Mouse (Mus musculus): ENCODE measurements around the gene Chst8.

The Chst8 gene

DNA sequence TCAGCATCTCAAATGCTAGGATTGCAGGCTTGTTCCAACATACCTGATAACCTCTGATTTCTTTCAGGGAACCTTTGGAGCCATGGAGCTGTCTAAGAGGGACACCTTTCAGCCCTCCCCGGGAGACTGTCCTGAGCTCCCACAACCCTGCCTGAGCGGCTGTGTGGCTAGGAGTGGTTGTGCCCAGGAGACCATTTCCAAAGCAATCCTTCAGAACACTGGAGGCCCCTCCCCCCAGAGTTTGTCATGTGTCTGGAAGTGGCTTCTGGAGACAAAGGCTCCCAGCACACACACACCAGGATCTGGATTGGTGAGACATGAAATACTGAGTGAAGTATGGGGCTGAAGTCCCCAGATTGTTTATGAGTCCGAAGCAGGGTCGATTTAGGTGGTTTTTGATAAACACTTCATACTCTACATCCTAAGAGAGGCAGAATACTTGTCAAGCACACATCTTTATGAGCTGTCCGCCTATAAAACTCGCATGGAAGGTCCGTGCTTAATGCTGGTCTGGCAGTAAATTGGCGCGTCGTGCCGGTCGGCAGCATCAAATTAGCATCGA lies 12.5 kb downstream of the Chst8 start:
- DNase-seq (ENCODE audit: low read depth, low spot score): no peak

GRCm38 (mm10) chr7:34799404-34799771 lies 13.1 kb downstream of the Chst8 start:
- no peak for DNase-seq (ENCODE audit: low read depth, low spot score)

DNA sequence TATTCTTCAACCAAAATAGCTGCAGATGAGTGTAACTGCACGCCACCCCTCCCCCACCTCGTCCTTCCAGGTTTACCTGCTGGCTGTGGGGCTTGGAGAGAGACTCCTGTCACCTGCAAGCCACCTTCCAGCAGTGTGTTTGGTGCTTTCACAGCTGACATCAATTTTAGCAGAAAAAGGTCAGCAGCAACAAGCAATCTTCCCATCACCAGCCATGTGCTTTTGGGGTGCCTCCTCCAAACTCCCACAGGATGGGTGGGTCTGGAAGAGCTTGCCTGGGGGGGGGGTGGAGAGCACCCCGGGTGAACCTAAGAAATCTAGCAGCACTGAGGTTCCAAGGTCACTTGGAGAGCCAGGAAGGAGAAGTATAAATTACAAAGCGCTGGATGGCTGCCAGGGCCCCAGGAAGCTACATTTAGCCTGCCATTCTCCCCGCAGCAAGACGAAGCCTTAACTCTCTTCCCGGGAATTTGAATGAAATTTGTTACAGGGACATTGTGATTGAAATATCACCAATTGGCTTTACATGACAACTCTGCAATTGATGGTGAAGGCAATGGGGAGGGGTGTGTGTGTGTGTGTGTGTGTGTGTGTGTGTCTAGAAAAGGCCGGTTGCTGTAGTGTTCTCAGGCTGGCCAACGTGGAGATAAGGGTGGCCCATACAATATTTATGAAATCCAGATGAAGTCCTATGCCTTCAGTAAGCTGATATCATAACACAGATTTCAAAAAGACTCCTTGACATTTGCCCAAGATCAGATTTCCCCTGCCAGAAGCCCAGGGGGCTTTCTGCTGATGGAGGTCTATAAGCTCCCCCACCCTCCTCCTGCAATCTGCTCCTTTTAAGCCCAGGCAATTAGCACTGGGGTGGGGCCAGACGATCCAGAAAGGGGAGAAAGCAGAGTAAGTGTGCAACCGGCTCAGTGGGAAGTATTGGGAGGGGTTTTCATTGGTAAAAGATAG lies 13.8 kb downstream of the Chst8 start:
- no peak for DNase-seq (ENCODE audit: low read depth, low spot score)

DNA sequence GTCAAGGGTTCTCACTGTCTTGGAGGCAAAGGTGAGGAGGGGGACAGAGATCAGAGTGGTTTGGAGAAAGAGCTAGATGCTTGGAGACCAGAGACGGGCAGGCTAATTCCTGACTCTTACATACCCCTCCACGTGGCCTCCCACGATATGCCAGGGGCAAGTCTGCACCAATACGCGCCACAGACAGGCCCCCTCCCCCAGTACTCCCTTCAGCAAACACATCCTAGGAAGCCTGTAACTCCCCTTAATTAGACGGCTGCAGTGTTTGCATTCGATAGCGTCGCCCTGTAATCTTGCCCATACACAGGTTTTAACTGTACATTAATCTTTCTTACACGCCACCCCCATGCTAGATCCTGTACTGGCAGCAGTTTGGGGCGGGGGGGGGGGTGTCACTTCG lies 14.5 kb downstream of the Chst8 start:
- no peak for DNase-seq (ENCODE audit: low read depth, low spot score)

GRCm38 (mm10) chr7:34790459-34790858 lies 22.1 kb downstream of the Chst8 start:
- no peak for DNase-seq (ENCODE audit: low read depth, low spot score)

DNA sequence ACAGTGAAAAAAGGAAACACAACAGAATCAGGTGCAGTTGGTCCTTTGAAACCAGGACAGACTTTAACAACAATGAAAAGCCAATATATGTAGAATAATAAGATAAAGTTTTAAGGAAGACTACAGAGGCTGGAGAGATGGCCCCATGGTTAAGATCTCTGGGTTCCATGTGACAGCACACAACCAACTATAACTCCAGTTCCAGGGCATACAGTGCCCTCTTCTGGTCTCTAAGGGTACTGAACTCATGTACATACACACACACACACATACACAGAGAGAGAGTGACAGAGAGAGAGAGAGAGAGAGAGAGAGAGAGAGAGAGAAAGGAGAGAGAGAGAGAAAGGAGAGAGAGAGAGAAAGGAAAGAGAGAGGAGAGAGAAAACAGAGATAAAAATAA lies 25.3 kb downstream of the Chst8 start:
- DNase-seq (ENCODE audit: low read depth, low spot score): no peak

GRCm38 (mm10) chr7:34785052-34785451 lies 27.5 kb downstream of the Chst8 start:
- no peak for DNase-seq (ENCODE audit: low read depth, low spot score)

DNA sequence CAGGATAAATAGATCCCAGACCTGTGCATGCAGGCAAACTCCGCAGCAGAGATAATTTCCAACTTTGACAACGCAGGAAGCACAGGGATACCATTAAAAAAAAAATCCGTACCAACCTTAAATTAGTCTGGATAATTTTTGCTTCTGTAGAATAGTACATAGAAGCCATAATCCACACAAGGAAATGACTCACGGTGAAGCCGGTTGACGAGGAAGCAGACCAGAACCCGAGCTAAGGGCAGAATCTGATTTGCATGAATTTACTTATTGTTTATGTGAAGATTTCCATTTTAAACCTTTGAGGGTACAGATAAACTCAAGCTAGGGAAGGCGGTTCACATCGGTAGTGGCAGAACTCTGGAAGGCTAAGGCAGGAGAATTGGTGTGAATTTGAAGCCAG lies 28.0 kb downstream of the Chst8 start:
- no peak for DNase-seq (ENCODE audit: low read depth, low spot score)

DNA sequence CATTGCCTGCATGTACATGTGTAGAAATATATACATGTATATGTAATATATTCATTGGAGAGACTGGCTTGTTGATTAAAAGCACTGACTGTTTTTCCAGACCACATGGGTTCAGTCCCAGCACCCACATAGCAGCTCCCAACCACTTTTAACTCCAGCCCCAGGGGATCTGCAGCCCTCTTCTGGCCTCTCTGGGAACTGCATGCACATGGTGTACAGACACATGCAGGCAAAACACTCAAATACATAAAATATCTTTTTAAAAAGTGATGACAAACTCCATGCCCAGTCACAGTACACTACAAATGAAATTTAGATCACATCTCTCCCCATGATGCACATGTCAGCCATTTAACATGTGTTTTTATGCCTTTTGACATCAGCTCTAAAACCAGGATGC lies 30.5 kb downstream of the Chst8 start:
- no peak for DNase-seq (ENCODE audit: low read depth, low spot score)

DNA sequence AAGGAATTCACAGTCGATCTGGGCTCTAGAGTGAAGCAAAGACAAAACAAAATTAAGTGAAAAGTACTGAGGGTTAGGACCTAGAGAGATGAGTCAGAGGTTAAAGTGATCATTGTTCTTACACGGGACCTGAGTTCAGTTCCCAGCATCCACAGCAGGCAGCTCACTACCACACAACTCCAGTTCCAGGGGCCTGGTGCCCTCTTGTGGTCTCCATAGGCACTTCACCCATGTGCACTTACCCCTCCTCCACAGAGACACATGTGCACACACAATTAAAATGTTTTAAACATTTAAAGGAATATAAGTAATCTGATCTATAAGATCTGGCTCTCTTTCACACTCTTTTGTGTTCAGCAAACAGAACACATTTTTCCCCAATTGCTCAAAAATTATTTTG lies 31.3 kb downstream of the Chst8 start:
- no peak for DNase-seq (ENCODE audit: low read depth, low spot score)

GRCm38 (mm10) chr7:34778426-34778825 lies 34.1 kb downstream of the Chst8 start:
- DNase-seq (ENCODE audit: low read depth, low spot score): no peak

DNA sequence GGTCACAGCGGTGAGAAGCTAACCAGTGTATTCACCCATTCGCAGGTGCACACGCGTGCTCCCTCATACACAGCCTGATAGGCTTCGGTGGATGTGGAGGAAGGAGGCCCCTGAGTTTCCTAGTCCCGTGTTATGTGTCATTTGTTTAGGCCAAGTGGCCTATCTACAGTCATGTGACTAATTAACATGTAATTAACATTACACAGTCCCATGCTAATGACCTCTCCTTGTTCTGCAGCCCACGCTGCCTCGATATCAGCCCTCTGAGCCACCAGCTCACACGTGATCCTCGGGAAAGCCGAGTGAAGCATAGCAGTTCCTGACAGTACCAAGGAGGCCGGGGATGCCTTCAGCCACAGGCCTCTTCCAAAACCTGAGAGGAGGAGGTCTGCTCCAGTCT lies 36.9 kb downstream of the Chst8 start:
- no peak for DNase-seq (ENCODE audit: low read depth, low spot score)

- no peak for DNase-seq (ENCODE audit: low read depth, low spot score)
Observed at GRCm38 (mm10) chr7:34774947-34775346, 37.6 kb downstream of the Chst8 start.

DNA sequence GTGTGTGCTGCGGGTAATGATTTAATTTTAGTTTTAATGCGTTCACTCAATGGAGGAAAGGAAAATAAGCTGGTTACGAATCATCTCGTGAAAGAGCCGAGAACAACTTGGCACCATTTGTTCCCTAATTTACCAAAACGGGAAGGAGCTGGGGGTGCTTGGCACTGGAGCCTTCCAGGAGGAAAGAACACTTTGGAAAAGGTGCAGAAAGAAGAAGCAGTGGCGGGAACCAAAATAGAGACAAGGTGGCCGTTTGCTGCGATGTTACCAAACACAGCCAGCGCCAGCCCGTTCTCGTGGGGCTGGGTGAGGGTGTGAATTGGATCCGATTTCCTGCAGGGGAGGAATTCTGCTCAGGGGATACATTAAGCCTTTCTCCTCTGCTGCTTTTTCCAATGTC lies 38.5 kb downstream of the Chst8 start:
- no peak for DNase-seq (ENCODE audit: low read depth, low spot score)

- DNase-seq (ENCODE audit: low read depth, low spot score): no peak
Observed at GRCm38 (mm10) chr7:34773309-34773708, 39.2 kb downstream of the Chst8 start.

DNA sequence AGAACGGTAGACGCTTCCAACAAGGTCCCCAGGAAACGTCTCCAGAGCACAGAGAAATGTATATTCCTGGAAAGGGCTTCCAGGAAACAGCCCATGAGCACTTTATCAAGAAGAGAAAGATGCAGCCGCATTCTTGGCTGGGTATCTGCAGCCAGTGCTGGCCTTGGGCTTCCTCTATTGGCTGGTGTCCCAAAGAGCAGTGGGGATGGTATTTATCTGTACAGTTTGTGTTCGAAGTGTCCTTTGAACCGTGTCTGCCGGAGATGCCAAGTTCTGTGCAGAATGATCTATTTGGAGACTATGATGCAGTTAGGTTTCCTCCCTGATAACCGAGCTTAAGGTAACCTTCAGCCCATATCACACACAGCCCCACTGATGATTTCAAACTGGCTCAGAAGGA lies 43.0 kb downstream of the Chst8 start:
- DNase-seq (ENCODE audit: low read depth, low spot score): no peak

- DNase-seq (ENCODE audit: low read depth, low spot score): no peak
Observed at GRCm38 (mm10) chr7:34764250-34765148, 48.0 kb downstream of the Chst8 start.

DNA sequence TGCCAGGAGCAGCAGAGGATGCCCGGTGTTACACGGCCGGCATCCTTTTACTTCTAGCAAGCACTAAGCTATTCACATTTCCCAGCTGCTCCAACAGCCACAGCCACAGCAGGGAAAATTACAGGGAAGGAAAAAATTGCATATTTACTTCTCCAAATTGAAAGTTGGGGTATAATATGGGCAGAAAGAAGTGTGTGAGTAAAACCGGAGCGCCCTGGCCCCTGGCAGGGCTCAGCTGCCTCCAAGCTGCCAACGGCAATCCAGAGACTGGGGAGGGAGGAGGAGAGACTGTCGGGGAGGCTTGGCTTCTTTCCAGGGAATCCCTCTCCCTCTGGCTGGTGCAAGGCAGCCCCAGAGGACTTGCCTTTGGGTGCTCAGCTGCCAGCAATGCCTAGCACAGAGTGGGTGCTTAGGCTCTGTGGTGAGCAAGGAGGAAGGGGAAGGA lies 53.1 kb downstream of the Chst8 start:
- DNase-seq (ENCODE audit: low read depth, low spot score): no peak

DNA sequence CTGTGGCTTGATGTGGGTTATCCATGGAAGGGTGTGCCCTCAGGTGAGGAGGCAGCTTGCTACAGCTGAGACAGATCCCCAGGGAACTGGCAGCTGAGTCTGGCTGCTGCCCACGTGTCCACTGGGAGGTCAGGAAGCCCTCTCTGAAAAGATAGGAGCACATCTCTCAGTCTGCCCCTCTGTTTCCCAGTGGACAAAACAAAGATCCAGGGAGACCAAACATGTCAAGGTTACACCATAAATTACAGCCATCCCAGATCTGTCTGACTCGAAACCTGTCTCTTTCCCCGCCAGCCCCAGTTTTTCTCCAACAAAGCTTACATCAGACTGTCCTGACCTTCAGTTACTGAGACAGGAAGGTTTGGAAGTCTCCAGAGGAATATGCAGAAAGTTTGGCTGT lies 53.8 kb downstream of the Chst8 start:
- DNase-seq (ENCODE audit: low read depth, low spot score): no peak

- no peak for DNase-seq (ENCODE audit: low read depth, low spot score)
Observed at GRCm38 (mm10) chr7:34757513-34757912, 55.0 kb downstream of the Chst8 start.

DNA sequence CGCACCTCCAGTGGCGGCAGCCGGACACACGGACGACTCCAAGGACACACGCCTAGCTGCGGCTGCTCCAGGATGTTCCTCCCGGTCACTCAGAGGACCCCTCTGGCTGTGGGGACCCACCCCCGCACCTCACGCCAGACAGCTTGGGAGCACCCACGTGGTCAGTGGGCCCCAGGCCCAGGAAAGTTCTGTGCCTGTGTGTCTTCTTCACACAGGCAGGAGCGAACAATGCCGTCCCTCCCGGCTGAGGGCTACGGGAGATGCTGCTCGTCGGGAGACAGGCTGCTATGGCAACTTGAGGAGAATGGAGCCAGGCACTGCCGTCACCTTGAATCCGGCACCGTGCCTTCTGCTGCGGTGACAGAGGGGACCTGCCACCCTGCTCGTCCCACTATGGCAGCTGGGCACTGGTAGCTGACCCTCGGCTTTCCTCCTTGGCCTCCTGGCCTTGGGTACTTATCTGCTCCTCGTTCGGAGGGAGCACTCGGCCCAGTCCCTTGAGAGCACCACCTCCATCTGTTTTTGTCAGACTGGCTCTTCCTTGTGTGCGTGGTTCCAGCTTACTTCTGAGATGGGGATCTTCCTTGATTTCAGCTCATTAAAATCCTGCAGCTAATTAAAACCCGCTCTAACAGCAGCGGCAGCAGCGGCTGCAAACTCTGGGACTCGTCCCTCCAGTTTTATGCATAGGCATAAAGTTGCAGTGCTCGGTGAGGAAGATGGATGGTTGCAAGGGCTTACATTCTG lies 59.2 kb downstream of the Chst8 start:
- no peak for DNase-seq (ENCODE audit: low read depth, low spot score)
